Mouse (Mus musculus) ZHBTc4 (cell line): Measurements from ENCODE around the gene Fam189a1.
A peak's percentile ranks its signal among the peaks of the same experiment; 100 is the strongest.

Experiments used
- DNase-seq: peaks from one replicate; pipeline ENCODE4 v3.0.0-alpha.2; 2011; ENCODE audit warnings: low read depth, low spot score

Gene Fam189a1

DNA sequence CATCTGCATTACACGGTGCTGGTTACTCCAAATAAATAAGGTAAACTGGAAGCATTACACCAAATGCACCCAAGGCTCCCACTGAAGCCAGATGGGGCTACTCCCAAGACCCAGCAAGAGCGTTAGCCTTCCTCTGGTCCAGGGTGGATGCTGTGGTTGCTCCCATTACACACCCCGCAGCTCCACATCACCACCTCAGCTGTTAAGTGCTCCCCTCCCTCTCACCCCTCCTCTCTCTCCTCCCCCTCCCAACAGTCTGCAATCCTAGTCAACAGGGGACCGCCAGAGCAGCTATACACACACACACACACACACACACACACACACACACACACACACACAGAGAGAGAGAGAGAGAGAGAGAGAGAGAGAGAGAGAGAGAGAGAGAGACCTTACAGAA lies 109.7 kb downstream of the Fam189a1 start:
- DNase-seq = no peak

DNA sequence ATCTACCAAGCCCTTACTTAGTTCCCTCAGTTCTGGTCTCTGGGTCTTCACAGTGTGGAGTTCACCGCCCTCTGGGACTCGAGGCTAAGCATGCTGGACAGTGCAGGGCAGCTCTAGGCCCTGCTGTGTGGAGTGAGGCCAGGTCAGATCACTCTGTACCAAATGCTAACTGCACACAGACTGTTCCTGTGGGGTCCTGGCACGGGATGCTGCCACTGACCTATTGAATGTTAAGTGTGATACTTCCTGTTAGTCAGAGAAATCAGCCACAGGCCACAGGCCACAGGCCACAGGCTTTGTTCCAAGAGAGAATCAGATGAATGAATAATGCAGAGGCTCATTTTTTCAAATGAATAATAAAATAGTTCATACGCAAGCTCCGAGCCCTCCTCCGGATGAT lies 112.1 kb downstream of the Fam189a1 start:
- DNase-seq = no peak

DNA sequence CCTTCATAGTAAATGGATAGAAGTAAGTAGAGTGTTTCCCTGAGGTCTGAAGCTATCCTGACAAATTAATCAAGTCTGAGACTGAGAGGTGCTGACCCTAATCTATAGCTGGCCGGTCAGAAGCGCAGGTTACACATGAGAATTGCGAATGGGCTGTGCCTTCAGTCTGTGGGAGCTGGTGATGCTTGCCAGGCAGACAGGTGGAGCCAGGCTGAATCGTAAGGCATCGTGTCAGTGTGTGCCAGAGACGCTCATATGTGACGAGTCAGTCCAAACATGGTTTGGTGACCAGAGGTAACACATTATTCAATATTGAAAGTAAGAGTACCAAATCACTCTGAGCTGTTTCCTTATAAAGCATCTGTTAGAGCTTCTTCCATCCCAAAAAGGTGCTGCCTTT lies 115.3 kb downstream of the Fam189a1 start:
- no peak for DNase-seq

DNA sequence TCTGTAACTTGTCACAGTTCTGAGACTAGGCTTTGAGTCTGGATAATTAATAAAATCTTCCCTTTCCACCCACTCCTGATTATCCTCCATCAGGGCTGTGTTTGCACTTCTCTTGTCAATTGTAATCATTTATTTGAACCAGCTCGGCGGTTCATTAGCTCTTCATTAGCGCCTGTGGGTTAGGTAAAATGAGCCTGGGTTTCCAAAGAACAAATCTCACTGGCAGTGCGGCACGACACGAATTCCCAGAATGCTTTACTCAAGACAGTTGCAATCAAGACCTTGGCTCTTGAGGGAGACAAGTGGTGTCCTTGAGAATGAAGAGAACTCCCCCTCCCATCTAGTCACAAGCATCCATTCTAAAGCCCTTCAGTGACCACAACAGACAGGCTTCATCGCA lies 124.6 kb downstream of the Fam189a1 start:
- peak; percentile 29 for DNase-seq

DNA sequence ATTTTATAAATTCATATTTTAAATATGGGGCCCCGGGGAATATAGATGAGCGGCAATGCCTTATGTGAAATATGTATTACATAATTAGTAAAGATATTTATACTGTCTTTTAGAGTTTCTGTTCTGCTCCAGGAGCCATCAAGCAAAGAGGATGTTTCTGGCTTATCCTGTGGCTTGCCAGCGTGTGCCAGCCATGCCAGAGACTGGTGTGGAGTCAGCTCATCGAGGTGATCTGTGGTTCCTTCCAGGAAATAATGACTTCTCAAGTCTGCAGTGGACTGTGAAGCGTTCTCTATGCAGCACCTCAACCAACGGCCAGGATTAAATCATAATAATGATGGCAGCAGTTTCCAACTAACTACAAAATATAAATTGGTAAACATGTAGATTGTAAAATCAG lies 125.2 kb downstream of the Fam189a1 start:
- DNase-seq = no peak

DNA sequence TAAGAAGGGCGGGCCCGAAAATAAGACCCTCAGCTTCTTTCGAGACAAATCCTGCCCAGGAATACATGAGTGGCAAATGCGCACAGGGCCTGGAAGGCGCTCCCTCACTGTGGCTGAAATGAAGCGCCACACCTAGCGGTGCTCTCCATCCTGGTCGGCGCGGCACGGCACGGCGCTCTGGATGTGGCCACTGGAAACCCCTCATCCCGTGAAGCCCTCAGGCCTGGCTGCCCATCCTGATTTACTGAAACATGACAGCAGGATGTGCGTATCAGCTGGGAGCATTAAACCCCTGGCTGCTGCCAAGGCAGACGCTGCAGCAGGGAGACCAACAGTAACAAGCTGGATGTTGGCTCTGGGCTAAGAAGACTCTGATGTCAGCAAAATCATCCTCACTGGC lies 126.4 kb downstream of the Fam189a1 start:
- DNase-seq = peak; percentile 26

DNA sequence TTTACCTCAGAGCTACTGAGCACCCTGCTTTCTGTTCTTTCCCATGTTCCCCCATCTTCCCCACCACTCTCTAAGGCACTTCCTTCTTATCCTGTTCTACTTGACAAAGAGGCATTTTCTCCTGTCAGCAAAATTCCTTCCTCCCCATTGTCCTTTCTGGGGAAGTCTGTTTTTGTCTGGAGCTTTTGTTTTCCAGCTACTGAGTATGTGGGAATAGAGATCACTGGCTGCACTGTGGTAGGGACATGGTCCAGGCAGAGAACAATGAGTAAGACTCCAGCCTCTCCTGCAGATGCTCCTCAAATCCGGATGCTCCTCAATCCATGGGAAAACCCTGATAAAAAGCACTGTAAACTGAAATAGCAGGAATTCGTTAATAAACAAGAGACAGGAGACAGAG lies 135.1 kb downstream of the Fam189a1 start:
- no peak for DNase-seq

DNA sequence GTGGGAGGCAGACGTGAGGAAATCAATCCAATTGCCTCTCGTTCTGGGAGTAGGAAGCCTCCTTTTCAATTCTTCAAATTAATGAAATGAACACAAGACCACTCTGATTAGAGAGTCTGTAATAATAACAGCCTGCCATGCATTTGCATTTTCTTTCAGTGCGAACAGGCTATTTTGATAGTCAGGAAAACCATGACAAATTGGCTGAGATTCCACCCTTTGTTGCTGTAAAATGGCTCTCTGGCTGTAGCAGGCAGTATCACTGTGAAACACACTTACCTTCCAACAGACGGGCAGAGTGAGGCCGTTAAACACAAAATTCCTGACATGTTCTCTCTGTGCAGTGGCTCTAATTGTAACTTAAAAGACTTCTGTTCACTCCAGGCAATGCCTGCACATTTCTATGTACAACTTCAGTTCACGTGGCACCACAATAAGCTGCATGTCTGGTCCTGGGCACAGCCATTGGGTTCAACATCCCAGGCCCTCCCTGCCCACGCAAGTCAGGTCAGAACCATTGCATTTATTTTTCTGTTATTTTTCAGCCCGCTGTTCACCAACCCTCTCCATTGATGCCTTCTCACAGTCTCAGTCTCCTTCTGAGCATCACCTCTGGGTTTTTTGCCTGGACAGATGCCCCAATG lies 138.2 kb downstream of the Fam189a1 start:
- DNase-seq = no peak

DNA sequence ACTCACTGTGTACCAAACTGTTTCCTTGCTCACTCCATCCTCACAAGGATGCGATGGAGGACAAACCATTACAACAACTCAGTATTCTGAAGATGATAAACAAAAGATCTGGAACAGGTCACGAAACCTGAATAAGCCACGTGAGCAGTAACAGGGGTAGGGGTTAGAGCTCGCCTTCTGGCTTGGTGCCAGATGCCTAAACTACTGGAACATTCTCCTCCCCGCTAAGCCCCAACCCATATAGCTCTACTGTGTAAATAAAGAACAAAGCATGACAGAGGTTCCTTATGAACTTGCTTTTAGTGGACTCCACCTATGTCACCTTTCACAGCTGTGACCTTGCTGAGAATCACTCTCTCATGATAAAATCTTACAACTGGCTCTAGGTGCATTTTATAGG lies 139.0 kb downstream of the Fam189a1 start:
- peak; percentile 73 for DNase-seq

DNA sequence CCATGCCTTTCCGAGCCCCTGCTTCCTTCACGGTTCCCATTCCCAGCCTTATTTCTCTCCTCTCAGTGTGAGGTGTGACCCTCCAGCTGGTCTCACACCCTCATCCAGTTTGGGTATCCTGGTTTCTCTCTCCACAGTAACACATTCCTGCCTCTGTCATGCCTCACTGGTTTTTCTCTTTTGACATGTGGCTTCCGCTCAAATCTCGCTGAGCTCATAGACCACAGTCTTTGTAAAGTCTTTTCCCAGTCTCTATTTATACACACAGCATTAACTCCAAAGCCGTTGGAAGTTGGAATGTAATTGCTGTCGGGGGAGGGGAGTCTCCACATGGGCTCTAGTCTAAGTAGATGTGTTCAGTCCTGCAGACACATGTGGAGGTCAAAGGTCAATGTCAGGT lies 145.2 kb downstream of the Fam189a1 start:
- peak; percentile 33 for DNase-seq

DNA sequence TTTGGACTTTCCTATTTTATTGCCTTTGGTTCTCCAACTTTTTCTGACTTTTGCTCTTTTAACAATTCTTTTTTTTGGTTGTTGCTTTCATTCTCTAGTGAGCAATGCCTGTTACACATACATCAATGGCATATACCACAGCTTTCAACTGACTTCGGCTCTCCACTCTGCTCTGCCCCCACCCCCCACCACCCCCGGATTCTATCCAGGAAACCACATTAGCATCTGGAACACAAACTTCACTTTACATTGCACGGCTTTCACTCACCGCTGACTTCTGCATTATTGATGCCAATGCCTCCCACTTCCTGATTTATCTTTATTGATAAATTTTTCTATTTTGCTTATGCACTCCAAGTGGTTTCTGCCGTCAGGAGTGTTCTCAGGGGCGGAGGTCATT lies 146.1 kb downstream of the Fam189a1 start:
- DNase-seq = no peak

DNA sequence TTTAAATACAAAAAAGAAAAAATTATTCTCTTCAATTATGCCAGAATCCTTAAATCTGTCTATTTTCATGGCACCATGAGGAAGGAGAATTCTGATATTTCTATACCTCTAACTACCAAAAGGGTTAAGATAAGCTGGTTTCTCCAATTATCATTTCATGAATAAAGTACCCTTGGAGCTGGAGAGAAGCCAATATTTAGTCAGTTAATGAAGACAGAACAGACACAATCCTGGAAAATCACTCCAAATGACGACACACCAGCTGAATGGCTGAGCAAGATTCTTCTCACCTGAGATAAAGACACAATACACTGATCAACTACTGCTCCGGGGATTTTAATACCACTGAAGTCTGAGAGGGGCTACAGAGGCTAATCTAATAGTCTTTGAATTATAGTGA lies 150.6 kb downstream of the Fam189a1 start:
- DNase-seq = no peak

DNA sequence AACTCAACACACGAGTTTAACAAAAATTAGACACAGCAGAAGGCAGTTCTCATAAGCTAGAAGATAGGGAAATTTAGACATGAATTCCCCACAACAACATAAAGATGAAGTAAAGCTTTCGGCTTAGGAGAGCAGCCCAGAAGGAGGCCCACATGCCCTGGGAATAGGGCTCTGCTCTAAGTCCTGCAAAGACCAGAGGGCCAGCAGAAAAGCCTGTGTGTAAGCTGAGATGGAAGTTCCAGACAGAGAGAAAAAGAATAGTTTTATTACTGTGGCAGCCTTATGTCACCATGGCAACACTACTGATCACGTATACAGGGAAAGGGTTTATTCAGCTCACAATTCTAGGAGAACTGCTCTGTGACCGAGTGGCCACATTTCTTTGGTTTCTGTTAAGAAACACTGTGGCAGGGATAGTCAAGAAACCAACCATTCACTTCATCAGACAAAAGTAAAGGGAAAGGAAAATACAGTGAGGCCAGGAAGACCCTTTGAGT lies 156.6 kb downstream of the Fam189a1 start:
- no peak for DNase-seq

DNA sequence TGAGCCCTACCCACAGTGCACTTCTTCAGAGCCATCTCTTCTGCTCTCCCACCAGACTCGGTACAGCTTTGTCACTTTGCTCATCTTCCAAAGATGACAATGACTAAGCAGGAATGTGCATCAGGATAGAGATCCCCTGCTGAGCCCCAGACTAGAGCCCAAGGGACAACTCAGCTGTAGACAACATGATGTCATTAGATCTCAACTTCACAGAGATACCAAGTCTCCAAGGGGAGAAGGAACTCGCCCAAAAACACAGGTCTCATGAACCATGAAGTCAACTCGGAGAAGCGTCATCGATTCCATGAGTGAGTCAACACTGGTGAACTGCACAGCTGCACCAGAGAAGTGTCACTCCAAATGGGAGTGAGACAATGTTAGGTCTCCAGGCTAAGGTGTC lies 158.6 kb downstream of the Fam189a1 start:
- DNase-seq = no peak

DNA sequence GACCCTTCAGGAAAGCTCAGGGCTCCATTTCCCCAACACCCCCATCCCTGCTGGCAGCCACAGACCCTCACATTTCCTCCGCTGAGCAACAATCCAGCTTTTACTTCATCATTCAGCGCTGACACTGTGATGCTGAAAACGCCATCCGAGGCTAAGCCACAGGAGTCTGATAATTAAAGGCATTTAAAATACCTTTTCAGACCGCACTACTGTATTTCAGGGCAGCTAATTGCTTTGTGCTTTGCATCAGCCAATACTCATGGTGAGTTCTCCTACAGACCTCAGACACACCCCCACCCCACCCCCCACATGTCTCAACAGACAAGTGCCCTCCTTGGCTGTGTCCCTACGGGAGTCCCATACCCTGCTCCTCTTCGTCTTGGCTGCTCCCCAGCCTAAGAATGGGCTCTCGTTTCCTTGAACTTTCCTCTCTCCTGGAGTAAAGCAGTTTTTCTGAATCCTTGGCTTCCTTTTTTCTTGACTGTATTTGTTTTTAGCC lies 160.4 kb downstream of the Fam189a1 start:
- peak; percentile 68 for DNase-seq

DNA sequence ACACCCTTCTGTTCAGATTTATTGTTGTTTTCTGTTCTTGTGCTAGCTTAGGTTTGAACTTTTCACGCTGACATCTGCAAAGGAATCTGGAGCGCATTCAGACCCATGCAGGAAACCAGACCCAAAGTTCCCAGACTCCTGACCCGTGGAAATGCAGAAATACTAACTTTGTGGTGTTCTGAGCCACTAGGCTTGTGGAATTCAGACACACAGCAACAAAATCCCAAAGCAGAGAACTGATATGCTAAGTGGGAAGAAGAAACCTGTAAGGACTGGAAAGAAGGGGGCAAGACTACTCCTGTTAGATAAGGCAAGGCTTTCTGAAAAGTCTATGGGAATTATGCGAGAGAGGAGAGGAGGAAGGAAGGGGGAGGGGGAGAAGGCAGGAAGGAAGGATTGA lies 167.0 kb downstream of the Fam189a1 start:
- no peak for DNase-seq

DNA sequence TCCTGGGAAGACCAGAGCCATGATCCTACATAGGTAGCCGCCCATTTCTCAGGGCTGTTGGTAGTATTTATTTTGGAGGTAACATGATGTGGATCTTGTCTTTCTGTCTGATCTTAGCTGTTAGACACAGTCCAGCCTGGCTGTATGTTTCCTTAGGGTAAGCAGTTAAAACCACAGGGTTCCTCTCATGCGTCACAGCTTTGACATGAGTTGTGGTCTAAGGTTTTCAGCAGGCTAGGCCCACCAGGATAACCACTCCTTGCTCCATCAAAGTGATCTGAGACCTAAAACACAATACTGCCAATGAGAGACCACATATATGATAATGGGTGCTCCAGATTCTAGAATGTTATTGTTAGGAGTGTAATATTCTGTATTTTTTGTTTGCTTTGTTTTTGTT lies 168.4 kb downstream of the Fam189a1 start:
- DNase-seq = no peak

DNA sequence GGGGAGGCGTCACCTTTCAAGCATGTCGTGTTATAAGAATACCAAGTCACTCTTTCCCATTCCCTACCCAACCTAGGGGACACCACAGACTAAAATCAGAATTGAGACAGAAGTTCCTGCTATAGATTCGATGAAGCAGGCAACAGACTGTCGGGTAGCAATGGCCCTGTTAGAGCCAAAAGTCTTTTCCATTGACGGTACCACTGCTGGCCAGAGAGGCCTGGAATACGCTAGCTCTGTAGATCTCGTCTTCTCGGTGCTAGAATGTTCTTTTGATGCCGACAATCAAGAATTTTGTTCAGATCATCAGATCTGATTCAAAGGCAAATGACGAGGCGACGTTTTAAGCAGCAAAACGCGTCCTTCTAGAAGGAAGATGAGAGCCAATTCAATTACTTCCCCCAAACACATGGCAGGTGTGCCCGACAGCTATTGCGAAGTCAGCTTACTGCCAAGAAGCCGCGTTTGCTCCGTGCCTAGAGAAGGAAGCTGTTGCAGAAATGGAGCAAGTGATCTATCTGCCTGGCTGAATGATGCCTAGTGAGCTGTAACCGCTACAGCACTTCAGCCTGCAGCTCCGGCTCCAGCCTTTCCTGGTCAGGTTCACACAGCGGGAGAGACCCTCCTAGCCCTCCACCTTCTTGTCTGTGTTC lies 171.8 kb downstream of the Fam189a1 start:
- DNase-seq = peak; percentile 7

DNA sequence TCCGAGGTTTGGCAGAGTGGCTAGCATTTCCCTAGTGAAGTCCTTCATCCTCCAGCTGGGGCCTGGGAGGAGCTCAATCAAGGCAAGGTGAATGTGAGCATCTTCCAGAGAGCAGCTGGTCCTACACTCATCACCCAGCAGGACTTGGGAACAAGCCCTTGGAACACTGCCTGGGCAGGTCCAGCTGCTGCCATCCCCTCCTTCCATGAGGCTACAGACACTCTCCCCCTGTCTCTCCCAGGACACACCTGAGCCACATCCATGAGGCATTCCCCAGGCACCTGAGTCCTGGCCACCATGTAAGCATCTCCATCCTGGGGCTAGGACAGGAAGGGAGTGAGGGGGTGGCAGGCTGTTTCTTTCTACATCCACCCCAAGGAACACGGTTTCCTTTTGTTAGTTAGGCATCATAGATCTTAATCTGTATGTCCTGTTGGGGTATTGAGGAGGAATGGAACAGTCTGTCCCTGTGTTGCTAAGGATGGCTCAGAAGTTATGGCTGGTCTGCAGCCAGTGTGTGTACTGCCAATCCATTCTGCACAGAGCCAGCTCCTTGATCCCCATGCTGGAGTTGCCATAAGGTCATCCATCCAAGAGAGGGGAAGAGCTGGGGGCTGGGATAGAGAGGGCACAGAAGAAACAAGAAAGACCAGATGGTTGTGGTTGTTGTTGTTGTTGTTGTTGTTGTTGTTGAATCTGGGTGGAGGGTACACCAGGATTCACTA lies 174.7 kb downstream of the Fam189a1 start:
- no peak for DNase-seq

DNA sequence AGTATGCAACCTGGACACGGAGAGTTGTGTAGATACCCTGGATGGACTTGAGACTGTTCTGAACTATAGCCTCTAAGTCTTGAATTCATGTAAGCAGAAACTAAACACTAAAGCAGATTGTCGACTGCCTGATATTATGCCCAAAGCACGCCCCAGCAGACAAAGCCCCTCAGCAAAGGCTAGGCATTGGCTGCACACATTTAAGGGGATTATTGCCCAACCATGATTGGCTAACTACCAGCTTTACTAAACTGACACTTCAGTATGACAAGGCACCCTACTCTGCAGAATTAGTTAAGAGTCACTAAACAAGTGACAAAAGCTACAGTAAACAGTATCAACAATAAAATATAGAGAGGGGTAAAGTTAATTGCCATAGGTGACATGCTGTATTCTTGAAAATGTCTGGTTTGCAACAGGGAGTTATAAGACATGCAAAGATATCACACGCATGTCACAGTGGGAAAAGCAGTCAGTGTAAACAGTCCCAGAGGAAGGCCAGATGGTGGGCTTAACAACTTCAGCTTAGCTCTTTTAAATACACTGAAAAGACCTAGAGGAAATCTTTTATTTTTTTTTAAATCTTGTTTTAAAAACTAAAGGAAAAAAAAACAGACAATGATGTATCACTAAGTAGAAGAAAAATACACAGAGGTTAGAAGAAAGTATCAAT lies 182.6 kb downstream of the Fam189a1 start:
- no peak for DNase-seq

DNA sequence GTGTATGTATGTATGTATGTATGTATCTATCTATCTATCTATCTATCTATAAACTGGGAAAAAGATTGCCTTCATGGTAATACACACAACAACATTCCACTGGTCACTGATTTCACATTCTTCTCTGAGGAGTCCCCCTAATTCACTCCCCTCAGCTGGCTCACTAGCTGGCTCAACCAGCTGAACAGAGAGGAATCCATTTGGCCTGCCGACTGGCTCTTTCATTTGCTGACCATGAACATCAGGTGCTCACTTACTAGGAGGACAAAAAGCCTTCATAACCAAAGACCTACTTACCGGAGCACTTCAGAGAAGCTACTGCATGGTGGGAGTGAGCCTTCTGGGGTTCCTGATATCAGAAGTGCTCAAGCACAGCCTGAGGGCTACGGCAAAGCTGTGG lies 194.2 kb downstream of the Fam189a1 start:
- no peak for DNase-seq

DNA sequence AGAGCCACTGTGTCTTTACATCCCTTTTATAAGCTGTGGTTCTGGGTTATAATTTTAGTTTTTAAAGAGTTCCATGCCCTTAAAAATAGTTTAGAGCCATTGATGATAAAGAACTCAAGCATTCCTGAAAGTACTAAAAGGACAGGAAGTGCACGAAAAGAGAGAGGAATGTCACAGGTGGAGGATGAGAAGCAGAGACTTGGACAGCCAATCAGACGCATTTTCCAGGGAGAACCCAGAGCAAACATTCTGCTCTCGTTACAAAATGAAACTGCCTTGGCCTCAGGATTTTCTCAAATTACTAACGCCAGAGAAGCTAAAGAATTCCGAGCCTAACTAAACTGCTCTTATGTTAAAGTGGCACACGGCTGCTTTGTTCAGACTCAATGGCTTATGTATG lies 197.3 kb downstream of the Fam189a1 start:
- DNase-seq = no peak
